Mouse (Mus musculus): ENCODE measurements around the gene Spon2.
A peak's percentile ranks its signal among the peaks of the same experiment; 100 is the strongest.

Gene Spon2

GRCm38 (mm10) chr5:33217663-33218062 is 592 bp downstream of the Spon2 start:
- no peak for DNase-seq (ENCODE audit: low read depth, low spot score)

DNA sequence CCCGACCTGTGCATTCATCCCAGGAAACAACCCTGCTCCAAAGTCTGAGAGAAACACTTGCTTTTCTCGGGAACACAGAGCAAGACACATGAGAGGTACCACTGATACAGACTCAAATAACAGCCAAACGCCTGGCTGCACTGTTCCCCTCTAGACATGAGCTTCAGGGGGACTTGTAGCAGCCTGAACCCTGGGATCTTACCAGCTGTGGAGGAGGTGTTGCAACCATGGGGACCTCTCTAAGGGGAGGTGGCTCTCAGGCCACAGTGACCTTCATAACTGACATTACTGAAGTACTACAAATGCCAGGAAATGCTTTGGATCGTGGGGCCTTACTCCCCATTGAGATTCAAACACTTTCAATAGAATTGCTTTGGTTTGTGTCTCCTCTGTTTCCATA is 3.5 kb downstream of the Spon2 start:
- no peak for DNase-seq (ENCODE audit: low read depth, low spot score)

GRCm38 (mm10) chr5:33211254-33211653 is 7.0 kb downstream of the Spon2 start:
- DNase-seq (ENCODE audit: low read depth, low spot score), result no peak

- no peak for DNase-seq (ENCODE audit: low read depth, low spot score)
These were observed 7.7 kb downstream of the Spon2 start for GRCm38 (mm10) chr5:33210515-33210914.

- DNase-seq (ENCODE audit: low read depth, low spot score), result no peak
These were observed 9.6 kb downstream of the Spon2 start for GRCm38 (mm10) chr5:33208533-33209245.

DNA sequence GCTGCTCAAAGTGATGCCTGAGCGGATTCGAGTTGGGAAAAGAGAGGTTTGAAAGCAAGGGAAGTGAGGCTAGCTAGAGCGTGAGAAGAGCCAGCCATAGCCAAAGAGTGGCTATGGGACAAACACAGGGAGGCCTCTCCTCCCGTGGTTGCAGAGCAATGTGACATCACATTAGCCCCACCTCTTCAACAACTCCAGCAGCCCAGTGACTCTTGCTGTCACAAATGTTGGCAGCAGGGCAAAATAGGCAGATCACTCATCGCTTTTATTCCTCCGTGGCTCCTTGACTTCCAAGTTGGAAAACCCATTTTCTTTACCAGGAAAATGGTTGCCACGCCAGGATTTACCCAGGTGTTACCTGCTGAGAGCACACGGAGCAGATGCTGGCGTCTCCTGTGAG is 11.1 kb downstream of the Spon2 start:
- DNase-seq (ENCODE audit: low read depth, low spot score), result no peak

- no peak for DNase-seq (ENCODE audit: low read depth, low spot score)
These were observed 11.9 kb downstream of the Spon2 start for GRCm38 (mm10) chr5:33206328-33206727.

- no peak for DNase-seq (ENCODE audit: low read depth, low spot score)
These were observed 14.0 kb downstream of the Spon2 start for GRCm38 (mm10) chr5:33204284-33204683.

GRCm38 (mm10) chr5:33203691-33204242 is 14.5 kb downstream of the Spon2 start:
- peak; percentile 53 for DNase-seq (ENCODE audit: low read depth, low spot score)

DNA sequence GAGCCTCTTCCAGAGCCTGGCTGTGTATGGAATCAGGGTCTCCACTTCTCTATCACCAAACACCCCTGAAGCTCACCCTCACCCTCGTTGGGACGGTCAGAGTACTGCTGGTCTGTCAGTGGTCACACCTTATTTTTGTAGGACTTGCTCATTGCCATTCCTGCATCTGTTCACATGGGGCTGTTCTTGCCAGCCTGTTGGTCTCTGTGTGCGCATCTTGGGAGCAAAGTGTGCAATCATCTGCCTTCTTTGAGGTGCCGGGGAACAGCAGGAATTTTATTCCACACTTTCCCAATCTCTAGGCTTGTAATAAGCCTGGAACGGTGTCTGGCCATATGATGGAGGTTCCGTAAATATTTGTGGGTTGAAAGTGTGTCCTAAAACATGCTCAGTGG is 15.1 kb downstream of the Spon2 start:
- DNase-seq (ENCODE audit: low read depth, low spot score), result no peak

DNA sequence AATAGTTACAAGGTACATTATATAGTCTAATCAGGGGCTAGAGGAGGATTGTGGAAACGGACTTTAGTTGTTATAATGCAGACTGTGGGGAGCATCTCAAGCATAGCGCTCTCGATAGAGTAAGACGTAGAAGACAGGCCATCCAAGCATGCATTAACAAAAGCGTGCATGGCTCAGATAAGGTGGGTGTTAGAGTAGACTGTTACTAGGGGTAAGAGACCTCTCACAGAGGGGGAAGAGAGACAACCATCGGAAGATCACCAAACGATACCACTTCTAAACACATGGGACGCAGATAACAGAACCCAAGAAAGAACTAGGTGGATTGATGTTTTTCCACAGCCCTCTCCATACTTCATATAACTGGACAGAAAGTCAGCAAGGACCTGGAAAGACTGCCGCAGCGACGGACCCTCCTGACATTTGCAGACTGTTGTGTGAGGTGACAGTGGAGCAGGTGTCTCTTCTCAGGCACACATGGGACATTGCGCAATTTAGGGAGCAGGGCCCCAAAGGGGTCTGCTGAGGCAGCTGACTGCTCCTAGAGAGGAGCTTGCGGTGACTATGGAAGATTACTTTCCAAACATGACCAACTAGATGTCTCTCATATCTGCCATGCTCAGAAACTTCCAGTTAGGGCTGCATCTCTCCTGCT is 15.6 kb downstream of the Spon2 start:
- DNase-seq (ENCODE audit: low read depth, low spot score), result no peak

DNA sequence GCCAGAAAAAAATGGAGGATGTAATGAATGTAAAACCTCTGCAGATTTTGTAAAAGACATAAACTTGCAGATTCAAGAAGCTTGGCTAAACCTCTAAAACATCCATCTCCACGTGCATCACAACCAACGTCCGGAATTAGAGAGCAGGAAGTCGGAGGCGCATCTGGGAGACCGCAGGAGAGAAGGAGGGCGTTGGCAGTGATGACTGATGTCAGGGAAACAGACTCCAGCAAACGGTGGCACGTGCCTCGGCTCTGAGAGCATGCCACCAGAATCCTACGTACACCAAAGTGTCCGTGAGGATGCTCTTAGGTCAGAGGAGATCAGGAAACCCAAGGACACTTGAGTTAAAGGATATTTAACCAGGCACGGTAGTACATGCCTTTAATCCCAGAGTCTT is 16.6 kb downstream of the Spon2 start:
- DNase-seq (ENCODE audit: low read depth, low spot score), result no peak

- no peak for DNase-seq (ENCODE audit: low read depth, low spot score)
These were observed 18.2 kb downstream of the Spon2 start for GRCm38 (mm10) chr5:33200071-33200470.

DNA sequence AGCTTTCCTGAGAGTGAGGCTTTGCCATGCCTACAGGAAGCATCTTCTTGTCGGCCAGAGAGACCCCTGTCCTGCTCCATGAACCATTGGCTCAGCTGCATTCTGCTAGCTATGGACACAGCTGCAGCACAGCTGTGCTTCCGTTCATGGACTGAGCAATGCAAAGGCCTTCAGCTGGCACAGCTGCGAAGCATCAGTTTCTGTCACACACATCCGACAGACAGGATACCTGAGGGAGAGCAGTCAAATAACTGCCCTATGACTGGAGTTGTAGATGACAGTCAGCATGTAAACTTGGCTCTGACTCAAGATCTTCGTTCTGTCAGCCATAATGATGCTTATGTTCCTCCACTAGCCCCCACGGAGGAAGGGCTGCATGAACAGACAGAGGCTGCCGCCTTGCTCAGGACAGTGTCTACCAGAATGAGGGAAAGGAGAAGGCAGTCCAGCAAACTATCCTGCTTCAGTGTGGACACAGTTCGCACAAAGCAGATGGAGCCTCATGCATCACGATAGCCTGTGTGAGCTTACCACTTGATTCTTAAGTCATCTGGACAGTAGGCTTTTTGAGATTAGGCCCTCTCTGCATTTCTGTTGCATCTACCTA is 22.9 kb downstream of the Spon2 start:
- DNase-seq (ENCODE audit: low read depth, low spot score), result no peak

DNA sequence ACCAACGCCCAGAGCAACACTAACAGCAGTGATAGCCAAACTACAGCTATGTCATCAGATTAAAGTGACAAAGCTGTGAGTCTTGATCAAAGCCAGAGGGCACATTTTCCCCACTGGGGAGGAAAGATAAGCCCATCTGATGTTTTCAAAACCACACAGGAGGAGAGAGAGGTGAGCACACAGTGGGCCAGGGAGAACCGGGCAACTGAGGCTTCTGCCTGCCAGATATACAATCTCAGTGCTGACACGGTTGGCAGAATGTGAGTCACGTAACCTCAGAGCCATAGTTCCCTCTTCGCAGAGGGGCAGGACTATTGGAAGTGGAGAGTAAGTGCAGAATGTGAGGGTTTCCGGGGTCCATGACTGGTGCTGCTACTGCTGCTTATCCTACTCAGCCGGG is 24.7 kb downstream of the Spon2 start:
- no peak for DNase-seq (ENCODE audit: low read depth, low spot score)

Measured in c-Kit-negative CD71-positive TER-119-positive erythroid progenitor cells, embryonic 14.5 days (primary cell).